Mouse (Mus musculus): ENCODE data around the gene Synj2. TPM values are rescaled to one million over a fixed set of nuclear protein-coding genes. Genes with fewer than 3 reads are reported as not detected.

Synj2 gene
- polyA plus RNA-seq, 1 experiment: 1.8 TPM

GRCm38 (mm10) chr17:5914217-5914616 lies 26.9 kb upstream of the Synj2 start:
- no peak for TF ChIP-seq CTCF (conservative IDR thresholded peaks at IDR 0.05; ENCODE audit: insufficient read depth, insufficient read length, low read depth, low read length)
- TF ChIP-seq POLR2A (IDR thresholded peaks at IDR 0.05; ENCODE audit: low read depth, low read length): no peak
- no peaks in the 10 kb centered on the region for H3K36me3 ChIP-seq (ENCODE audit: control insufficient read depth, insufficient read depth, low read length)
- H3K4me3 ChIP-seq (ENCODE audit: insufficient read depth, low read depth, low read length): no peak overlapping the region
- WGBS: 38% methylated on average over 5 of the region's 5 CpGs
- H3K27ac ChIP-seq (ENCODE audit: insufficient read depth, low read depth, low read length): no peak overlapping the region
- DNase-seq: peak; percentile 38
- no peaks in the 10 kb centered on the region for H3K4me1 ChIP-seq (ENCODE audit: control insufficient read depth, insufficient read depth, low read length)
- H3K27me3 ChIP-seq (replicated peaks; ENCODE audit: control insufficient read depth, insufficient read depth, low read length): no peaks in the 10 kb centered on the region

- Histone ChIP-seq H3K27ac (ENCODE audit: insufficient read depth, low read depth, low read length) (no peak overlapping the region), H3K4me1 (ENCODE audit: control insufficient read depth, insufficient read depth, low read length) (no peaks in the 10 kb centered on the region), H3K4me3 (ENCODE audit: insufficient read depth, low read depth, low read length) (no peak overlapping the region), H3K36me3 (ENCODE audit: control insufficient read depth, insufficient read depth, low read length) (no peaks in the 10 kb centered on the region; the same call in 1 of the 2 replicates), H3K27me3 (replicated peaks; ENCODE audit: control insufficient read depth, insufficient read depth, low read length) (no peaks in the 10 kb centered on the region)
- TF ChIP-seq CTCF (conservative IDR thresholded peaks at IDR 0.05; ENCODE audit: insufficient read depth, insufficient read length, low read depth, low read length) (no peak), POLR2A (IDR thresholded peaks at IDR 0.05; ENCODE audit: low read depth, low read length) (no peak)
- 80% methylated on average over 8 of the region's 8 CpGs for WGBS
- no peak for DNase-seq
Observed at GRCm38 (mm10) chr17:5921954-5922353, 19.1 kb upstream of the Synj2 start.

- Histone ChIP-seq H3K4me1 (ENCODE audit: control insufficient read depth, insufficient read depth, low read length) (no peaks in the 10 kb centered on the region), H3K36me3 (ENCODE audit: control insufficient read depth, insufficient read depth, low read length) (peaks cover 2% of the 10 kb centered on the region; the same call in 1 of the 2 replicates), H3K27me3 (replicated peaks; ENCODE audit: control insufficient read depth, insufficient read depth, low read length) (no peaks in the 10 kb centered on the region), H3K4me3 (ENCODE audit: insufficient read depth, low read depth, low read length) (no peak overlapping the region), H3K27ac (ENCODE audit: insufficient read depth, low read depth, low read length) (no peak overlapping the region)
- peak; percentile 61 for TF ChIP-seq CTCF (conservative IDR thresholded peaks at IDR 0.05; ENCODE audit: insufficient read depth, insufficient read length, low read depth, low read length)
- TF ChIP-seq POLR2A (IDR thresholded peaks at IDR 0.05; ENCODE audit: low read depth, low read length): no peak
- WGBS: 81% methylated on average over 9 of the region's 9 CpGs
- peak; percentile 28 for DNase-seq
Observed at GRCm38 (mm10) chr17:5923281-5923680, 17.8 kb upstream of the Synj2 start.

- Histone ChIP-seq H3K4me1 (ENCODE audit: control insufficient read depth, insufficient read depth, low read length) (no peaks in the 10 kb centered on the region), H3K27ac (ENCODE audit: insufficient read depth, low read depth, low read length) (no peak overlapping the region), H3K27me3 (replicated peaks; ENCODE audit: control insufficient read depth, insufficient read depth, low read length) (no peaks in the 10 kb centered on the region), H3K4me3 (ENCODE audit: insufficient read depth, low read depth, low read length) (no peak overlapping the region), H3K36me3 (ENCODE audit: control insufficient read depth, insufficient read depth, low read length) (peaks cover 2% of the 10 kb centered on the region; the same call in 1 of the 2 replicates)
- TF ChIP-seq POLR2A (IDR thresholded peaks at IDR 0.05; ENCODE audit: low read depth, low read length) (no peak), CTCF (conservative IDR thresholded peaks at IDR 0.05; ENCODE audit: insufficient read depth, insufficient read length, low read depth, low read length) (no peak)
- WGBS: 74% methylated on average over 8 of the region's 8 CpGs
- DNase-seq: no peak
Observed at GRCm38 (mm10) chr17:5924238-5924637, 16.8 kb upstream of the Synj2 start.

- H3K36me3 ChIP-seq (ENCODE audit: control insufficient read depth, insufficient read depth, low read length): peaks cover 2% of the 10 kb centered on the region; the same call in 1 of the 2 replicates
- H3K27me3 ChIP-seq (replicated peaks; ENCODE audit: control insufficient read depth, insufficient read depth, low read length): no peaks in the 10 kb centered on the region
- H3K4me3 ChIP-seq (ENCODE audit: insufficient read depth, low read depth, low read length): no peak overlapping the region
- WGBS: 61% methylated on average over 7 of the region's 7 CpGs
- peak; percentile 35 for DNase-seq
- no peaks in the 10 kb centered on the region for H3K4me1 ChIP-seq (ENCODE audit: control insufficient read depth, insufficient read depth, low read length)
- no peak overlapping the region for H3K27ac ChIP-seq (ENCODE audit: insufficient read depth, low read depth, low read length)
- TF ChIP-seq CTCF (conservative IDR thresholded peaks at IDR 0.05; ENCODE audit: insufficient read depth, insufficient read length, low read depth, low read length): no peak
- no peak for TF ChIP-seq POLR2A (IDR thresholded peaks at IDR 0.05; ENCODE audit: low read depth, low read length)
Observed at GRCm38 (mm10) chr17:5926710-5927109, 14.4 kb upstream of the Synj2 start.

DNA sequence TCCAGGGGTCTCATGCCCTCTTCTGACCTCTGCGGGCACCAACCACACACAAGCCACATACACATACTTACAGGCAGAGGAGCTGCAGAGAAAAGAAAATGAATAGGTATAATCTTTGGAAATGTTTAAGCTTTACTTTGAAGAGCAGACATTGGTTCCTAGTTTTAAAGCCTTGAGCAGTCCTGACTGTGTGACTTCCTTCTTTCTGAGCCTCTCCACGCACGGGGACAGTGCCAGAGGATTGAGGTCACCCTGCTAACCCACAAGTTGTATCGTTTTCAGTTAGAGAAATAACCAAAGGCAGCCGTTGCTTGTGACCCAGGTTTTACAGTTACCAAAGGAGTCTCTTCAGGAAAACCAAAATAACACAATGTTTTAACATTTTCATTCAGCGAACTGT lies 12.0 kb upstream of the Synj2 start:
- 74% methylated on average over 6 of the region's 6 CpGs for WGBS
- Histone ChIP-seq H3K27me3 (replicated peaks; ENCODE audit: control insufficient read depth, insufficient read depth, low read length) (no peaks in the 10 kb centered on the region), H3K36me3 (ENCODE audit: control insufficient read depth, insufficient read depth, low read length) (peaks cover 2% of the 10 kb centered on the region; the same call in 1 of the 2 replicates), H3K4me3 (ENCODE audit: insufficient read depth, low read depth, low read length) (no peak overlapping the region), H3K4me1 (ENCODE audit: control insufficient read depth, insufficient read depth, low read length) (no peaks in the 10 kb centered on the region), H3K27ac (ENCODE audit: insufficient read depth, low read depth, low read length) (no peak overlapping the region)
- no peak for TF ChIP-seq POLR2A (IDR thresholded peaks at IDR 0.05; ENCODE audit: low read depth, low read length)
- no peak for TF ChIP-seq CTCF (conservative IDR thresholded peaks at IDR 0.05; ENCODE audit: insufficient read depth, insufficient read length, low read depth, low read length)
- no peak for DNase-seq

GRCm38 (mm10) chr17:5932161-5932560 lies 8.9 kb upstream of the Synj2 start:
- 68% methylated on average over 5 of the region's 5 CpGs for WGBS
- H3K4me1 ChIP-seq (ENCODE audit: control insufficient read depth, insufficient read depth, low read length): peaks cover 4% of the 10 kb centered on the region; the same call in 1 of the 2 replicates
- TF ChIP-seq CTCF (conservative IDR thresholded peaks at IDR 0.05; ENCODE audit: insufficient read depth, insufficient read length, low read depth, low read length) (no peak), POLR2A (IDR thresholded peaks at IDR 0.05; ENCODE audit: low read depth, low read length) (no peak)
- no peaks in the 10 kb centered on the region for H3K27me3 ChIP-seq (replicated peaks; ENCODE audit: control insufficient read depth, insufficient read depth, low read length)
- no peak for DNase-seq
- H3K27ac ChIP-seq (ENCODE audit: insufficient read depth, low read depth, low read length): no peak overlapping the region
- H3K4me3 ChIP-seq (ENCODE audit: insufficient read depth, low read depth, low read length): no peak overlapping the region
- H3K36me3 ChIP-seq (ENCODE audit: control insufficient read depth, insufficient read depth, low read length): peaks cover under 1% of the 10 kb centered on the region; the same call in 1 of the 2 replicates

All from kidney, adult 2 months (tissue).